Mouse (Mus musculus) forebrain, embryonic 11.5 days (tissue): ENCODE measurements around the gene Prkch. TPM values are rescaled to one million over a fixed set of nuclear protein-coding genes. Genes with fewer than 3 reads are reported as not detected.

ENCODE experiments used
- ATAC-seq: fragments of 200-750 bp; cut with Nextera tagmentation; replicated peaks from 2 replicates; pipeline ENCODE4 v1.8.0; 2017; ENCODE audit warnings: moderate TSS enrichment; ENCODE audit not compliant: low FRiP score
- DNase-seq: peaks from one replicate; pipeline ENCODE4 v3.0.0-alpha.2; 2017; ENCODE audit warnings: low spot score
- H3K27ac ChIP-seq: fragments of 300-500 bp; sonication (generic); 2 replicates; pipeline ENCODE4 v1.5.1; 2014; ENCODE audit warnings: low read depth, low read length
- H3K27me3 ChIP-seq: fragments of 300-500 bp; sonication (generic); 2 replicates; pipeline ENCODE4 v1.6.1; 2014; ENCODE audit warnings: mild to moderate bottlenecking, low read length, mixed read lengths; ENCODE audit not compliant: control insufficient read depth, insufficient read depth
- H3K36me3 ChIP-seq: fragments of 300-500 bp; sonication (generic); 2 replicates; pipeline ENCODE4 v1.6.1; 2014; ENCODE audit warnings: mild to moderate bottlenecking, low read length, moderate library complexity, mixed read lengths; ENCODE audit not compliant: control insufficient read depth, insufficient read depth
- H3K4me1 ChIP-seq: fragments of 300-500 bp; sonication (generic); replicated peaks from 2 replicates; pipeline ENCODE4 v1.6.1; 2014; ENCODE audit warnings: low read length, mixed read lengths; ENCODE audit not compliant: control insufficient read depth, insufficient read depth
- H3K4me2 ChIP-seq: fragments of 300-500 bp; sonication (generic); 2 replicates; pipeline ENCODE4 v1.6.1; 2014; ENCODE audit warnings: low read depth, mild to moderate bottlenecking, low read length, moderate library complexity, mixed read lengths; ENCODE audit not compliant: severe bottlenecking
- H3K4me3 ChIP-seq: fragments of 300-500 bp; sonication (generic); 2 replicates; pipeline ENCODE4 v1.5.1; 2014; ENCODE audit warnings: low read depth, low read length
- H3K9ac ChIP-seq: fragments of 300-500 bp; sonication (generic); 2 replicates; pipeline ENCODE4 v1.6.1; 2014; ENCODE audit warnings: low read length
- H3K9me3 ChIP-seq: fragments of 300-500 bp; sonication (generic); 2 replicates; pipeline ENCODE4 v1.6.1; 2016; ENCODE audit warnings: low read length, mixed read lengths; ENCODE audit not compliant: control insufficient read depth
- WGBS: fragments of 180-500 bp; shearing (Covaris S2); extraction: QIAGEN DNeasy Blood & Tissue Kit; methylation state at CpG from one replicate; pipeline ENCODE4 v1.1.7; 2014; 5-methylcytosine and 5-hydroxymethylcytosine counted together
- polyA plus RNA-seq: library from polyadenylated mRNA; unstranded; fragments of >200 nt; fragmentation: Nextera tagmentation; extraction: Ambion mirVana; gene quantifications from 2 replicates; pipeline ENCODE4 v1.2.1, GENCODE M21; 2014

Gene Prkch
- polyA plus RNA-seq, 1 experiment from 2014 or later = 5.6 TPM

DNA sequence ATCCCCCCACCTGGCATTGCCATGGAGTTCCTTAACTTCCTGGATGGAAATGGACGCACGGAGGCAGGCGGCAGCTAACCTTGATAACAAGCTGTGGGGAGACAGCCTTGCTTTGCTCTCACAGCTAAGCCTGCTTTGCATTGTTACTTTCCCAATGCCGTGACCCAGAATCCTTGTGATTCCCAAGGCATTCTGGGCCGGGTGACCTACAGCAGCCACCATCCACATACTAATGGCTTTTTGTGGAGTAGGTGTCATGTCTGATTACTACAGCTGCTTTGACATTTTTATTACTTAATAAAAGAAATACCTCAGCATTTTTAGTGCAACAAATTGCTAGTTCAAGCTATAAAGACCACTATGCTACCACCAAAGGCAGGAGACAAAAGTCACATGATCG is 177.4 kb downstream of the Prkch start:
- H3K27me3 ChIP-seq = no peaks in the 10 kb centered on the region
- no peaks in the 10 kb centered on the region for H3K36me3 ChIP-seq
- H3K4me2 ChIP-seq = no peak overlapping the region
- DNase-seq (no peak), ATAC-seq (no peak)
- no peak overlapping the region for H3K4me3 ChIP-seq
- WGBS = 85% methylated on average over 6 of the region's 6 CpGs
- H3K27ac ChIP-seq = no peak overlapping the region
- no peaks in the 10 kb centered on the region; the same call in 1 of the 2 replicates for H3K4me1 ChIP-seq
- no peaks in the 10 kb centered on the region for H3K9me3 ChIP-seq
- no peak overlapping the region for H3K9ac ChIP-seq

DNA sequence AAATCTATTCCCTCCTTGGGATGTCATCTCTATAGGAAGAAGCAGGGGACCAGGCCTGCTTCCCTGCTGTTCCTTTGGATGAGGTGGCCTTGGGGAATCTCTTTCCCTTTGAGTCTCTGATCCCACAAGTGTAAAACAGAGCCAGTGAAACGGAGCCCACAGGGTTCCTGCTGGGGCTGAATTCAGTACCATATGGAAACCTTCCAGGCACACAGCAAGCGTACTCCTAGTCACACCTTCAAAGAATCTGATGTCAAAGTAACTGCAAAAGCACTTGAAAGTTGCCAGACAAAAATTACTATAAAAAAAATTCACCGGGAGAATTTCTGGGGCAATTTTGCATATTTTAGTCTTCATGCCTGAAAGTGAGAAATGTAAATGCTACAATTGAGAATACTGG is 178.2 kb downstream of the Prkch start:
- no peaks in the 10 kb centered on the region for H3K27me3 ChIP-seq
- ATAC-seq (no peak), DNase-seq (no peak)
- no peak overlapping the region for H3K9ac ChIP-seq
- 65% methylated on average over 3 of the region's 3 CpGs for WGBS
- no peak overlapping the region for H3K4me3 ChIP-seq
- no peak overlapping the region for H3K4me2 ChIP-seq
- no peaks in the 10 kb centered on the region for H3K9me3 ChIP-seq
- H3K36me3 ChIP-seq = no peaks in the 10 kb centered on the region
- no peaks in the 10 kb centered on the region; the same call in 1 of the 2 replicates for H3K4me1 ChIP-seq
- no peak overlapping the region for H3K27ac ChIP-seq

GRCm38 (mm10) chr12:73764649-73765525 is 180.3 kb downstream of the Prkch start:
- H3K4me2 ChIP-seq = no peak overlapping the region
- no peaks in the 10 kb centered on the region for H3K36me3 ChIP-seq
- no peaks in the 10 kb centered on the region for H3K9me3 ChIP-seq
- H3K4me3 ChIP-seq = no peak overlapping the region
- no peaks in the 10 kb centered on the region; the same call in 1 of the 2 replicates for H3K4me1 ChIP-seq
- no peak for DNase-seq
- no peaks in the 10 kb centered on the region for H3K27me3 ChIP-seq
- no peak overlapping the region for H3K9ac ChIP-seq
- WGBS = 77% methylated on average over 15 of the region's 15 CpGs
- no peak for ATAC-seq
- no peak overlapping the region for H3K27ac ChIP-seq

- Histone ChIP-seq H3K4me2 (no peak overlapping the region), H3K27me3 (no peaks in the 10 kb centered on the region), H3K9ac (no peak overlapping the region), H3K27ac (no peak overlapping the region), H3K9me3 (no peaks in the 10 kb centered on the region), H3K36me3 (no peaks in the 10 kb centered on the region), H3K4me1 (no peaks in the 10 kb centered on the region; the same call in 1 of the 2 replicates), H3K4me3 (no peak overlapping the region)
- DNase-seq (no peak), ATAC-seq (no peak)
- 91% methylated on average over 8 of the region's 8 CpGs for WGBS
These were observed 181.6 kb downstream of the Prkch start for GRCm38 (mm10) chr12:73766152-73766551.

DNA sequence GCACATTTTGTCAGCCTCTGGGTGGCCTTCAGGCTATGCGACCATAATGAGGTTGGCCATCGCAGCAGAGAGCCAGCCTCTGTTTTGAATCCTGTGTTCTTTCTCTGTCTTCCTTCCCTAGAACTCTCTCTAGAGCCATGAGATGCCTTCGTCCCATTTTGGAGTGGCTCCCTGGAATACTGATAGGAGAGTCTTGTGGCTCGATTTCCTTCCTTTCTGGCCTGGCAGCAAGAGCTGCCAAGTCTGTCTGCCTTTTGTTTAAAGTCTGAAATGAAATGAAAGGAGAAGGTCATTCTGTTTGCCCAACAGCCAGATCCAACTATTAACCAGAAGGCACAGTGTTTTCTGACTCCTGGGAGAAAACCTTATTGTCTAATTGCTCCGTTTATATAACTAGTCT is 184.2 kb downstream of the Prkch start:
- H3K36me3 ChIP-seq = no peaks in the 10 kb centered on the region
- H3K4me3 ChIP-seq = no peak overlapping the region
- H3K27me3 ChIP-seq = no peaks in the 10 kb centered on the region
- H3K4me1 ChIP-seq = no peaks in the 10 kb centered on the region; the same call in 1 of the 2 replicates
- 79% methylated on average over 5 of the region's 5 CpGs for WGBS
- H3K4me2 ChIP-seq = no peak overlapping the region
- no peak overlapping the region for H3K27ac ChIP-seq
- H3K9me3 ChIP-seq = no peaks in the 10 kb centered on the region
- no peak for ATAC-seq
- H3K9ac ChIP-seq = no peak overlapping the region
- DNase-seq = no peak

DNA sequence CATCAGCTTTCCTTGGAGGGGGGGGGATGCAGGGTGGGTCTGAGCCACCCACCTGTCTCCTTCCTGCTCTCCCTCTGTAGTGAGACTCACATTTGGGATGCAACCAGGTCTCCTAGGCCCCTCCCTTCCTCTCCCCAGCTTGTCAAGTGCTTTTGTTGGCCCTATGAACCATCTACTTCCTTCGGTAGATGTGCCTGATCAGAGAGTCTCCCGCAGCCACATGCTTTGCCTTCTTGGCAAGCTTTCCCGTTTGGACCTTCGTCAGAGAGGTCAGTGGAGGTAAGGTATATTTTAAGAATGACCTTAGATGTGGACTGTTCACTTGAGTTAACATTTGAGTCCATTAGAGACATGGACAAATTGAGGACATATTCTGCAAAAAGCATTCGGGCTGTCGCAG is 184.9 kb downstream of the Prkch start:
- H3K36me3 ChIP-seq = no peaks in the 10 kb centered on the region

GRCm38 (mm10) chr12:73770771-73771170 is 186.2 kb downstream of the Prkch start:
- WGBS = 100% methylated on average over 1 of the region's 1 CpGs
- DNase-seq (no peak), ATAC-seq (no peak)
- H3K9me3 ChIP-seq = no peaks in the 10 kb centered on the region
- no peaks in the 10 kb centered on the region for H3K4me1 ChIP-seq
- H3K36me3 ChIP-seq = no peaks in the 10 kb centered on the region
- H3K4me2 ChIP-seq = no peak overlapping the region
- no peaks in the 10 kb centered on the region for H3K27me3 ChIP-seq
- no peak overlapping the region for H3K9ac ChIP-seq
- H3K4me3 ChIP-seq = no peak overlapping the region
- H3K27ac ChIP-seq = no peak overlapping the region

More for the DNA sequence above, 184.9 kb downstream of the Prkch start:
- Histone ChIP-seq H3K4me1 (no peaks in the 10 kb centered on the region; the same call in 1 of the 2 replicates), H3K9me3 (no peaks in the 10 kb centered on the region), H3K27me3 (no peaks in the 10 kb centered on the region), H3K9ac (no peak overlapping the region), H3K27ac (no peak overlapping the region), H3K4me3 (no peak overlapping the region), H3K4me2 (no peak overlapping the region)
- WGBS = 87% methylated on average over 6 of the region's 6 CpGs
- DNase-seq (no peak), ATAC-seq (no peak)

- Histone ChIP-seq H3K4me3 (no peak overlapping the region), H3K9me3 (no peaks in the 10 kb centered on the region), H3K9ac (no peak overlapping the region), H3K4me2 (no peak overlapping the region), H3K36me3 (no peaks in the 10 kb centered on the region), H3K27ac (no peak overlapping the region), H3K27me3 (no peaks in the 10 kb centered on the region), H3K4me1 (no peaks in the 10 kb centered on the region)
- WGBS = 89% methylated on average over 7 of the region's 7 CpGs
- no peak for ATAC-seq
- DNase-seq = no peak
These were observed 190.3 kb downstream of the Prkch start for GRCm38 (mm10) chr12:73774793-73775385.
